Mouse (Mus musculus) ES-Bruce4 (cell line): ENCODE results near the gene Mus81.

ENCODE experiments used
- CTCF ChIP-seq: IDR thresholded peaks from one replicate; pipeline ENCODE4 v1.8.1; 2011; ENCODE audit warnings: low read depth, low read length
- POLR2A ChIP-seq: IDR thresholded peaks from one replicate; pipeline ENCODE4 v1.8.1; 2011; ENCODE audit warnings: low read length; ENCODE audit not compliant: insufficient read depth

DNA sequence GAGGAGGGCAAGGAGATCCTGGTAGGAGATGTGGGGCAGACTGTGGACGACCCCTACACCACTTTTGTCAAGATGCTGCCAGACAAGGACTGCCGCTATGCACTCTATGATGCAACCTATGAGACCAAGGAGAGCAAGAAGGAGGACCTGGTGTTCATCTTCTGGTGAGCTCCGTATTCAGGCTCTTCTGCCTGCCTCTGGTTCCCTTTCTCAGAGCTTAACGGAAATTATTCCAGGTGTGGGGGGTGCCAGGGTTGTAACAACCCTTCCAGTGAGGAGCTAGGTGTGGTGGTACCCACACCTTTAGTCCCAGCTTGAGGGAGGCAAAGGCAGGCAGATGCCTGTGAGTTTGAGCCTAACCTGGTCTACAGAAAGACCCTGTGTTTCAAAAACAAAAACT is 4.4 kb upstream of the Mus81 start:
- TF ChIP-seq CTCF, result no peak
- no peak for TF ChIP-seq POLR2A
